Mouse (Mus musculus): ENCODE results near the gene Shc3. TPM values are rescaled to one million over a fixed set of nuclear protein-coding genes. Genes with fewer than 3 reads are reported as not detected.

Gene Shc3
- polyA plus RNA-seq (2014; fragmentation: Nextera tagmentation; extraction: Ambion mirVana): 7.2 and 11.6 TPM in 2 replicates

- ATAC-seq (ENCODE audit: low FRiP score) (peak; percentile 95), DNase-seq (ENCODE audit: low spot score) (peak; percentile 92)
- H3K4me2 ChIP-seq (replicated peaks): peak within 1 kb of the TSS; percentile 99
- H3K4me3 ChIP-seq (replicated peaks; ENCODE audit: low read length): peak within 1 kb of the TSS; percentile 58
- under 1% methylated on average over 36 of the region's 36 CpGs for whole genome bisulfite sequencing
- peaks cover 38% of the 10 kb centered on the region for H3K27me3 ChIP-seq (ENCODE audit: control insufficient read depth, insufficient read depth, low read length)
- peak within 1 kb of the TSS; percentile 52 for H3K9ac ChIP-seq
- no peaks in the 10 kb centered on the region for H3K9me3 ChIP-seq (ENCODE audit: control insufficient read depth, low read length)
- H3K4me1 ChIP-seq (replicated peaks; ENCODE audit: control insufficient read depth, insufficient read depth, low read length): peaks cover 31% of the 10 kb centered on the region
- H3K36me3 ChIP-seq (replicated peaks; ENCODE audit: control insufficient read depth, insufficient read depth): no peaks in the 10 kb centered on the region
- H3K27ac ChIP-seq: peak within 1 kb of the TSS; percentile 85
Observed at GRCm38 (mm10) chr13:51568911-51569684, at the start of gene Shc3. Gene Shc3 (minus strand): TSS chr13:51569419.

GRCm38 (mm10) chr13:51618602-51619001 is 49.4 kb upstream of the Shc3 start:
- WGBS: 18% methylated on average over 9 of the region's 9 CpGs
- DNase-seq (ENCODE audit: low spot score) (no peak), ATAC-seq (ENCODE audit: low FRiP score) (no peak)
- Histone ChIP-seq H3K4me3 (replicated peaks; ENCODE audit: low read length) (no peak overlapping the region), H3K27me3 (ENCODE audit: control insufficient read depth, insufficient read depth, low read length) (no peaks in the 10 kb centered on the region), H3K36me3 (replicated peaks; ENCODE audit: control insufficient read depth, insufficient read depth) (no peaks in the 10 kb centered on the region), H3K4me2 (replicated peaks) (0 out of 2 replicates have a peak overlapping the region, but pooled peaks have one; percentile 4), H3K9me3 (ENCODE audit: control insufficient read depth, low read length) (no peaks in the 10 kb centered on the region), H3K9ac (no peak overlapping the region), H3K27ac (no peak overlapping the region), H3K4me1 (replicated peaks; ENCODE audit: control insufficient read depth, insufficient read depth, low read length) (0 out of 2 replicates have a peak, but pooled peaks cover 8% of the 10 kb centered on the region)

GRCm38 (mm10) chr13:51617861-51618260 is 48.6 kb upstream of the Shc3 start:
- 19% methylated on average over 6 of the region's 6 CpGs for WGBS
- H3K27ac ChIP-seq: no peak overlapping the region; the same call in 1 of the 2 replicates
- no peaks in the 10 kb centered on the region for H3K9me3 ChIP-seq (ENCODE audit: control insufficient read depth, low read length)
- no peak overlapping the region for H3K4me2 ChIP-seq (replicated peaks)
- ATAC-seq (ENCODE audit: low FRiP score) (no peak), DNase-seq (ENCODE audit: low spot score) (peak; percentile 90)
- H3K9ac ChIP-seq: no peak overlapping the region
- no peaks in the 10 kb centered on the region for H3K27me3 ChIP-seq (ENCODE audit: control insufficient read depth, insufficient read depth, low read length)
- H3K4me1 ChIP-seq (replicated peaks; ENCODE audit: control insufficient read depth, insufficient read depth, low read length): 0 out of 2 replicates have a peak, but pooled peaks cover 8% of the 10 kb centered on the region
- no peak overlapping the region for H3K4me3 ChIP-seq (replicated peaks; ENCODE audit: low read length)
- no peaks in the 10 kb centered on the region for H3K36me3 ChIP-seq (replicated peaks; ENCODE audit: control insufficient read depth, insufficient read depth)

- Histone ChIP-seq H3K4me2 (replicated peaks) (no peak overlapping the region), H3K36me3 (replicated peaks; ENCODE audit: control insufficient read depth, insufficient read depth) (no peaks in the 10 kb centered on the region), H3K9ac (no peak overlapping the region), H3K27me3 (ENCODE audit: control insufficient read depth, insufficient read depth, low read length) (no peaks in the 10 kb centered on the region), H3K9me3 (ENCODE audit: control insufficient read depth, low read length) (no peaks in the 10 kb centered on the region), H3K4me1 (replicated peaks; ENCODE audit: control insufficient read depth, insufficient read depth, low read length) (0 out of 2 replicates have a peak, but pooled peaks cover 8% of the 10 kb centered on the region), H3K27ac (no peak overlapping the region), H3K4me3 (replicated peaks; ENCODE audit: low read length) (no peak overlapping the region)
- 69% methylated on average over 1 of the region's 1 CpGs for WGBS
- no peak for DNase-seq (ENCODE audit: low spot score)
- ATAC-seq (ENCODE audit: low FRiP score): no peak
Observed at GRCm38 (mm10) chr13:51617306-51617705, 48.1 kb upstream of the Shc3 start.

GRCm38 (mm10) chr13:51616417-51617044 is 47.3 kb upstream of the Shc3 start:
- Histone ChIP-seq H3K4me2 (replicated peaks) (no peak overlapping the region), H3K9ac (no peak overlapping the region), H3K27ac (no peak overlapping the region), H3K4me3 (replicated peaks; ENCODE audit: low read length) (no peak overlapping the region), H3K36me3 (replicated peaks; ENCODE audit: control insufficient read depth, insufficient read depth) (no peaks in the 10 kb centered on the region), H3K9me3 (ENCODE audit: control insufficient read depth, low read length) (no peaks in the 10 kb centered on the region), H3K27me3 (ENCODE audit: control insufficient read depth, insufficient read depth, low read length) (no peaks in the 10 kb centered on the region), H3K4me1 (replicated peaks; ENCODE audit: control insufficient read depth, insufficient read depth, low read length) (0 out of 2 replicates have a peak, but pooled peaks cover 8% of the 10 kb centered on the region)
- 7% methylated on average over 12 of the region's 12 CpGs for WGBS
- DNase-seq (ENCODE audit: low spot score) (peak; percentile 50), ATAC-seq (ENCODE audit: low FRiP score) (peak; percentile 69; the same call in 1 of the 2 replicates)

- Histone ChIP-seq H3K9me3 (ENCODE audit: control insufficient read depth, low read length) (no peaks in the 10 kb centered on the region), H3K27ac (no peak overlapping the region), H3K4me1 (replicated peaks; ENCODE audit: control insufficient read depth, insufficient read depth, low read length) (peaks cover 12% of the 10 kb centered on the region; the same call in 1 of the 2 replicates), H3K4me2 (replicated peaks) (no peak overlapping the region), H3K36me3 (replicated peaks; ENCODE audit: control insufficient read depth, insufficient read depth) (no peaks in the 10 kb centered on the region), H3K9ac (no peak overlapping the region), H3K27me3 (ENCODE audit: control insufficient read depth, insufficient read depth, low read length) (no peaks in the 10 kb centered on the region), H3K4me3 (replicated peaks; ENCODE audit: low read length) (no peak overlapping the region)
- no peak for DNase-seq (ENCODE audit: low spot score)
- WGBS: 64% methylated on average over 10 of the region's 10 CpGs
- ATAC-seq (ENCODE audit: low FRiP score): no peak
Observed at GRCm38 (mm10) chr13:51615815-51616214, 46.6 kb upstream of the Shc3 start.

- DNase-seq (ENCODE audit: low spot score) (no peak), ATAC-seq (ENCODE audit: low FRiP score) (no peak)
- 0 out of 2 replicates have a peak overlapping the region, but pooled peaks have one; percentile 19 for H3K4me2 ChIP-seq (replicated peaks)
- no peaks in the 10 kb centered on the region for H3K27me3 ChIP-seq (ENCODE audit: control insufficient read depth, insufficient read depth, low read length)
- H3K4me1 ChIP-seq (replicated peaks; ENCODE audit: control insufficient read depth, insufficient read depth, low read length): peaks cover 7% of the 10 kb centered on the region; the same call in 1 of the 2 replicates
- 33% methylated on average over 5 of the region's 5 CpGs for WGBS
- H3K4me3 ChIP-seq (replicated peaks; ENCODE audit: low read length): no peak overlapping the region
- no peak overlapping the region for H3K9ac ChIP-seq
- no peak overlapping the region for H3K27ac ChIP-seq
- H3K36me3 ChIP-seq (replicated peaks; ENCODE audit: control insufficient read depth, insufficient read depth): no peaks in the 10 kb centered on the region
- H3K9me3 ChIP-seq (ENCODE audit: control insufficient read depth, low read length): no peaks in the 10 kb centered on the region
Observed at GRCm38 (mm10) chr13:51611500-51611899, 42.3 kb upstream of the Shc3 start.

GRCm38 (mm10) chr13:51611060-51611459 is 41.8 kb upstream of the Shc3 start:
- Histone ChIP-seq H3K4me2 (replicated peaks) (0 out of 2 replicates have a peak overlapping the region, but pooled peaks have one; percentile 19), H3K9ac (no peak overlapping the region), H3K9me3 (ENCODE audit: control insufficient read depth, low read length) (no peaks in the 10 kb centered on the region), H3K4me3 (replicated peaks; ENCODE audit: low read length) (no peak overlapping the region), H3K27me3 (ENCODE audit: control insufficient read depth, insufficient read depth, low read length) (no peaks in the 10 kb centered on the region), H3K27ac (no peak overlapping the region), H3K4me1 (replicated peaks; ENCODE audit: control insufficient read depth, insufficient read depth, low read length) (peaks cover 5% of the 10 kb centered on the region; the same call in 1 of the 2 replicates), H3K36me3 (replicated peaks; ENCODE audit: control insufficient read depth, insufficient read depth) (no peaks in the 10 kb centered on the region)
- 37% methylated on average over 9 of the region's 9 CpGs for WGBS
- ATAC-seq (ENCODE audit: low FRiP score) (no peak), DNase-seq (ENCODE audit: low spot score) (no peak)

- H3K27me3 ChIP-seq (ENCODE audit: control insufficient read depth, insufficient read depth, low read length): no peaks in the 10 kb centered on the region
- 98% methylated on average over 7 of the region's 7 CpGs for whole genome bisulfite sequencing
- DNase-seq (ENCODE audit: low spot score): no peak
- no peak overlapping the region for H3K4me3 ChIP-seq (replicated peaks; ENCODE audit: low read length)
- H3K4me1 ChIP-seq (replicated peaks; ENCODE audit: control insufficient read depth, insufficient read depth, low read length): peaks cover 5% of the 10 kb centered on the region; the same call in 1 of the 2 replicates
- H3K4me2 ChIP-seq (replicated peaks): no peak overlapping the region
- no peak overlapping the region for H3K9ac ChIP-seq
- H3K27ac ChIP-seq: no peak overlapping the region
- no peaks in the 10 kb centered on the region for H3K9me3 ChIP-seq (ENCODE audit: control insufficient read depth, low read length)
- H3K36me3 ChIP-seq (replicated peaks; ENCODE audit: control insufficient read depth, insufficient read depth): no peaks in the 10 kb centered on the region
- no peak for ATAC-seq (ENCODE audit: low FRiP score)
Observed at GRCm38 (mm10) chr13:51609231-51609630, 40.0 kb upstream of the Shc3 start.

Measured in hindbrain, embryonic 14.5 days (tissue).